Mouse (Mus musculus) bone marrow macrophage, adult 2 months (primary cell): Measurements from ENCODE around the gene Frmd4b. TPM values are rescaled to one million over a fixed set of nuclear protein-coding genes. Genes with fewer than 3 reads are reported as not detected.

Experiments used
- H3K27ac ChIP-seq: 2 replicates; pipeline ENCODE4 v1.5.1; 2012; ENCODE audit warnings: low read depth, low read length; ENCODE audit not compliant: insufficient read depth
- H3K4me1 ChIP-seq: 2 replicates; pipeline ENCODE4 v1.6.1; 2012; ENCODE audit warnings: low read length; ENCODE audit not compliant: control insufficient read depth, insufficient read depth
- H3K4me3 ChIP-seq: 2 replicates; pipeline ENCODE4 v1.5.1; 2012; ENCODE audit warnings: mild to moderate bottlenecking, low read length, moderate library complexity; ENCODE audit not compliant: insufficient read depth
- CTCF ChIP-seq: IDR thresholded peaks from 2 replicates; pipeline ENCODE4 v1.5.1; 2012; ENCODE audit warnings: low read depth, mild to moderate bottlenecking, low read length, moderate library complexity
- POLR2A ChIP-seq: IDR thresholded peaks from 2 replicates; pipeline ENCODE4 v1.6.1; 2012; ENCODE audit warnings: mild to moderate bottlenecking, low read depth, low read length, borderline replicate concordance
- polyA plus RNA-seq: library from polyadenylated mRNA; stranded (reverse); fragments of >200 nt; gene quantifications from 2 replicates; pipeline ENCODE4 v1.2.4, GENCODE M21; 2012; ENCODE audit not compliant: missing spikeins, insufficient read depth, insufficient read length

The Frmd4b gene
- polyA plus RNA-seq, 1 experiment, result 115 TPM

GRCm38 (mm10) chr6:97302303-97302702 is 315.0 kb downstream of the Frmd4b start:
- Histone ChIP-seq H3K4me1 (no peaks in the 10 kb centered on the region), H3K4me3 (no peak overlapping the region), H3K27ac (no peak overlapping the region)
- no peak for TF ChIP-seq POLR2A
- no peak for TF ChIP-seq CTCF

GRCm38 (mm10) chr6:97300659-97301058 is 316.7 kb downstream of the Frmd4b start:
- Histone ChIP-seq H3K4me1 (no peaks in the 10 kb centered on the region), H3K4me3 (no peak overlapping the region), H3K27ac (no peak overlapping the region)
- no peak for TF ChIP-seq CTCF
- TF ChIP-seq POLR2A, result no peak

GRCm38 (mm10) chr6:97300180-97300579 is 317.2 kb downstream of the Frmd4b start:
- H3K4me3 ChIP-seq, result no peak overlapping the region
- H3K27ac ChIP-seq, result no peak overlapping the region
- TF ChIP-seq POLR2A (no peak), CTCF (no peak)
- no peaks in the 10 kb centered on the region for H3K4me1 ChIP-seq

- no peak overlapping the region for H3K27ac ChIP-seq
- no peaks in the 10 kb centered on the region for H3K4me1 ChIP-seq
- TF ChIP-seq CTCF (no peak), POLR2A (no peak)
- no peak overlapping the region for H3K4me3 ChIP-seq
Observed at GRCm38 (mm10) chr6:97297151-97297550, 320.2 kb downstream of the Frmd4b start.

GRCm38 (mm10) chr6:97295866-97296527 is 321.3 kb downstream of the Frmd4b start:
- Histone ChIP-seq H3K4me3 (no peak overlapping the region), H3K4me1 (0 out of 2 replicates have a peak, but pooled peaks cover 1% of the 10 kb centered on the region), H3K27ac (no peak overlapping the region)
- no peak for TF ChIP-seq CTCF
- TF ChIP-seq POLR2A, result no peak

- H3K4me3 ChIP-seq, result no peak overlapping the region
- TF ChIP-seq POLR2A (no peak), CTCF (no peak)
- H3K27ac ChIP-seq, result no peak overlapping the region
- H3K4me1 ChIP-seq, result 0 out of 2 replicates have a peak, but pooled peaks cover 3% of the 10 kb centered on the region
Observed at GRCm38 (mm10) chr6:97295416-97295815, 321.9 kb downstream of the Frmd4b start.

GRCm38 (mm10) chr6:97293667-97294569 is 323.4 kb downstream of the Frmd4b start:
- no peak for TF ChIP-seq CTCF
- no peak for TF ChIP-seq POLR2A
- no peak overlapping the region for H3K4me3 ChIP-seq
- H3K27ac ChIP-seq, result no peak overlapping the region
- H3K4me1 ChIP-seq, result 0 out of 2 replicates have a peak, but pooled peaks cover 7% of the 10 kb centered on the region

GRCm38 (mm10) chr6:97292894-97293293 is 324.4 kb downstream of the Frmd4b start:
- Histone ChIP-seq H3K4me1 (0 out of 2 replicates have a peak, but pooled peaks cover 7% of the 10 kb centered on the region), H3K4me3 (no peak overlapping the region), H3K27ac (no peak overlapping the region)

GRCm38 (mm10) chr6:97292096-97292495 is 325.2 kb downstream of the Frmd4b start:
- Histone ChIP-seq H3K4me1 (0 out of 2 replicates have a peak, but pooled peaks cover 7% of the 10 kb centered on the region), H3K4me3 (no peak overlapping the region), H3K27ac (no peak overlapping the region)
- TF ChIP-seq POLR2A (no peak), CTCF (no peak)

More at GRCm38 (mm10) chr6:97292894-97293293, 324.4 kb downstream of the Frmd4b start:
- TF ChIP-seq POLR2A, result no peak
- TF ChIP-seq CTCF, result no peak

GRCm38 (mm10) chr6:97291159-97291908 is 326.0 kb downstream of the Frmd4b start:
- TF ChIP-seq CTCF, result no peak
- no peak for TF ChIP-seq POLR2A
- H3K27ac ChIP-seq, result no peak overlapping the region
- H3K4me3 ChIP-seq, result no peak overlapping the region
- H3K4me1 ChIP-seq, result 0 out of 2 replicates have a peak, but pooled peaks cover 7% of the 10 kb centered on the region
